Mouse (Mus musculus) adrenal gland (tissue): ENCODE measurements at regions not wholly inside any gene's neighbourhood (a gene's known extent, or its start where the extent isn't known, plus 50 kb on each side); places are given as distances from the start of the nearest gene placed in this dataset.

Experiments used
- intact Hi-C: fragments of 180-260 bp; cut with DNase I; formaldehyde crosslinking; loops from one replicate; pipeline ENCODE4 v1.15.1; 2025

DNA sequence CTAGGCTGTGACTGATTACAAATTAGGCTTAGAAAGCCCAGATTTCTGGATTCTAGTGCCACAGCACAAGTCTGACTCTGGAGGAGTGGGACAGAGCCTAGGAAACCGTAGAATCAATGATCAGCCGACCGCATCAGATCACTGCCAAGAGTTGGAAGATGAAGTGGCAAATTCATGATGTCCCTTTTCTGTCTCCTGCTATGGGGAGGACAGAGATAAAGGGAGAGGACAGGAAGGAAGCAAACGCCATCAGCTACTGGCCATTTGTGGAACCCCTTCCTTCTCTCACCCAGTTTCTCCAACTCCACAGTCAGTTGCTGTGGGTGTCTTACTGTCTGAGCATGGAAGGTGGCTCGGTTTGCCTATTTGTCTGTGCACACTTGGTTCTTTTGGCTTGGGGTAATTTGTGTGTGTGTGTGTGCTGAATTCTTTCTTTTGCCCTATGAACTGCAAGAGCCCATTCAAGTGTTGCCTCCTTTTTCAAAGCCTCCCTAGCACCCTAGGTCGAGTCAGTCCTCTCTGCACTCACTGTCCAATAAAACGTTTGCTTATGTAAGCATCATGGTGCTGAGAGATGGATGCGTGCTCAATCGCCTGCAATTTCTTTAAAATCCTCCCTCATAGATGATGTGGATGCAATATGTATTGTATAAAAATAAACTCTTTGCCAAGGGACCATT is 231.7 kb upstream of the Krr1 start:
- intact Hi-C loops, result no loop called here

GRCm38 (mm10) chr10:111741301-111741945 is 231.0 kb upstream of the Krr1 start:
- intact Hi-C loops, result no loop called here

GRCm38 (mm10) chr10:111743291-111743690 is 229.2 kb upstream of the Krr1 start:
- intact Hi-C loops, result no loop called here

- intact Hi-C loops, result no loop called here
Observed at GRCm38 (mm10) chr10:111745116-111745515, 227.3 kb upstream of the Krr1 start.

GRCm38 (mm10) chr10:111746067-111746878 is 226.2 kb upstream of the Krr1 start:
- intact Hi-C loops, result no loop called here

DNA sequence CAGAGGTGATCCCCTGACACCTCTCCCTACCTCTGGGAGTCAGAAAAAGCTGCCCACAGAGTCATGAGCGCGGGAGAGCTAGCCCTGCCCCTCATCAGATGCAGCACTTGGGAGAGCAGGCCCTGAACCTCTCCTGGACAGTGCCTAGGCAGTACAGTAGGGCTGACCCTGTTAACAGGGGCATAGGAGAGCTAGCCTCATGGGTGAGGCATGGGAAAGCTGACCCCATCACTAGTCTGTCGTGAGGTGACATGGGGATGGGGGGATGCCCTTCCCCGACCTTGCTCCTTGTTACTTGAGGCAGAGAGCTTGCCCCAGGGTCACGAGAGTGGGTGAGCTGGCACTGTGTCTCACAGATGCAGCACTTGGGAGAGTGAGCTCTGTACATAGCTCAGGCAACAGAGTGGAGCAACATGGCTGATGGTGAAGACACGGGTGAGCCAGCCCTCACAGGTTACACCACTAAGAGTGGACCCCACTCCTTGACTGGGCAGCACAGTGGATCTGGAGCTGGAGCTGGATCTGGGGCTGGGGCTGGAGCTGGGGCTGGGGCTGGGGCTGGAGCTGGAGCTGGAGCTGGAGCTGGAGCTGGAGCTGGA is 225.5 kb upstream of the Krr1 start:
- intact Hi-C loops, result no loop called here

- intact Hi-C loops, result no loop called here
Observed at GRCm38 (mm10) chr10:111748482-111748881, 224.0 kb upstream of the Krr1 start.

DNA sequence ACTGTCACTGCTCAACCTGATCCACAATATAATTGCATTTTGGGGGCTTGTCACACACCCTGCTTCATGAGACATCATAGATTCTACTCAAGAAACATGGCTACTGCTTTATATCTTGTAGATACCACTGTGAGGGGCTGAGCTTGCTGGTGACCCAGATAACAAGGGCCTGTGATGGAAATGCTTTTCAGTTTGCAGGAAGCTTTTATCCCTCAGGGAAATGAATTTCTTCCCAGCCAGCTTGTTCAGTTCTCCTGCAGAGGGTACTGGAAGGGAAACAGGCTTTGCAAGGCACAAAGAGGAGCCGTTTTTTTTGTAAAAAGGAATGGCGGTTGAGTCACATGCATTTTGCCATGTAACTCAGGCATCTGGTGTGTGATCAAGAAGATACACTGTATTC is 218.8 kb upstream of the Krr1 start:
- intact Hi-C loops, result no loop called here

DNA sequence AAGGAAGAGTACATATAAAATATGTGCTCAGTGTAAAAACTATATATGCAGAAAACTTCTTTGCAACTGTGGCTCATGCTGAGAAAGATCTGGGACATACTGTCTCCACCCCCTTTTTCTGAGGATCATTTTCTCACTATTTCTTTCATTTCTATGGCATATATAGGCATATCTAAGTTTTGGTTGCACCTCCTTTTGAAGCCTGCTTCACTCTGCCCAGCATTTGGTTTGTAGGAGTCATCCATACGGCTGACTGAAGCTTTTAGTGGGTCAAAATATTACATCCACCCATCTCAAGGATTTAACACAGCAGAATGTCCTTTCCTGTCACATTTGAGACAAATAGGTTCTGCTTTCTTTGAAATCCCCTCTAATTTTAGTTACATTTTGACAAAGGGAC is 216.5 kb upstream of the Krr1 start:
- intact Hi-C loops, result no loop called here

DNA sequence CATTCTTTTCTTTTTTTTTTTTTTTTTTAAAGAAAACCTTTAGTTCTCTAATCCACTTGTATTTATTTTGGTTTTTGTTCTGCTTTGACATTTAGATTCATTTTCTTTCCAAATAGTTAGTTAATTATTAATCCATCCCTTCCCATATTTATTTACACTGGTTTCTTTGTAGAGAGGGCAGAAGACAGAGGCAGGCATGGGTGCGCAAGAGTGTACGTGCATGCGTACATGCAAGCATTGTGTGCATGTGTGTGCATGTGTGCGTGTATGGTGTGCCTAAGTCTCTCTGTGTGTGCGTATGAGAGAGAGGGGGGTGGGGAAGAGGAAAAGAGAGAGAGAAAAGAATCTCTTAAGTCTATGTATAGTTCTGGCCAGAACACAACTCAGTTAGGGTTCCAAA is 215.9 kb upstream of the Krr1 start:
- intact Hi-C loops, result no loop called here

DNA sequence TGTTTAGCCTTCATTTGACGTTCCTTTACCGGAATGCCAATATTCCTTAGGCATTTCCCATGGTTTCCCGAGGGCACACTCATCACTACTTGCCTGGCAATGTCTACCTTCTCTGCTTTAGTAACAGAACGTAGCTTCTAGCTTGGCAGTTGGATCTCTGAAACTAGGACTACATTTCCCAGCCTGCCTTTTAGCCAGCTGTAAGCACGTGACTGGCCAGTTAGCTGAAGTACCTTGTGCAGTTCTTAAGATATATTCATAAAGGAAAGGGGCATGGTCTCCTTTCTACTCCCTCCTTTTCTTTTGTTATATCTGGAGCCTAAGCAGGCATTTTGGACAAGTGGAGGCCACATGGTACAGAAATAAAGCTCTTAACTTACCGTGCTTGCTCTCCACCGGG is 214.8 kb upstream of the Krr1 start:
- intact Hi-C loops, result no loop called here

DNA sequence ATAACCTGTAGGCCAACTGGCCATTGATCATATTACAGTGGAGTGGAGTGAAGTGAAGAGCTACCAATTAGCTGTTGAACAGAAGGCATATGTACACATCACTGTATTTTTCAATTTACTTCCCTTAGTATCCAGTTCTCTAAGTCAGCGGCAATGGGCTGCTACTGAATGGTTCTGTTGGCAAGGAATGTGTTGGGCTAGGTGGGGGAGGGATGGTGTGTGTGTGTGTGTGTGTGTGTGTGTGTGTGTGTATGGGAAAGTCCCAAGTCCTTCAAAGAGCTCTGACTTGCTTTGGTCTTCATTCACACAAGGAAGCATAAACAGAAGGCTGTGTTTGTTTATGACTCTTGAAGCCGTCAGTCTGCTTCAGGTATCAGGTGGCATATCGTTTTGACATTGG is 213.0 kb upstream of the Krr1 start:
- intact Hi-C loops, result no loop called here

- intact Hi-C loops, result no loop called here
Observed at GRCm38 (mm10) chr10:111762751-111763528, 209.5 kb upstream of the Krr1 start.

DNA sequence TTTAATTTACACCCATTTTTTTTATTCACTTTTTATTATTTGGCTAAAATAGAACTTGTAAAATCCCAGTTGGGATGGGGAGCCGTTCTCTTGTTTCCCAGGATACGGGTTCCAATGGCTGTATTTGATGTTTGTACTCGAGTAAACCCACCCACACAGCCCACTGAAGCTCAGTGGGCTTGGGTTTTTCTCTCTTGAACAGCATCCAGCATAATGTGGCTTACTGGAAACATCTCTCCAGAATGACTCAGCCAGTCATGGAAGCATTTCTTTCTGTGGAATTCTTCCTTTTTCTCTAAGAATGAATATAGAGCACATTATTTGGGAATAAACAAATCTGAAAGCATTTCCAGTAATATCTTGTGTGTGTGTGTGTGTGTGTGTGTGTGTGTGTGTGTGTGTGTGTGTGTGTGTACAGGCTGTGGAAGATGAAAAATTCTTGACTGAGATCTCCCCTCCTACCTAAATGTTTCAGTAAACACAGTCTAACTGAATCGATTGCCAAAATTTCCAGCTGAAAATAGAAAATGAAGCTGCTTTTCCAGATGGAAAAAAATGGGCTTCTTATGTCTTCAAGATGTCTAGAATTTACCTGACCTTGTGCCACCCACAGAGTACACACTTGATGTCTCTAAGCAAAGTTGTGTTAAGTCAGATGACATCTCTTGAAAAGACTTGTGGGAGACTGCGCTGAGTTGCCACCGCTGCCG is 205.3 kb upstream of the Krr1 start:
- intact Hi-C loops, result no loop called here

- intact Hi-C loops, result no loop called here
Observed at GRCm38 (mm10) chr10:111767813-111768455, 204.5 kb upstream of the Krr1 start.

DNA sequence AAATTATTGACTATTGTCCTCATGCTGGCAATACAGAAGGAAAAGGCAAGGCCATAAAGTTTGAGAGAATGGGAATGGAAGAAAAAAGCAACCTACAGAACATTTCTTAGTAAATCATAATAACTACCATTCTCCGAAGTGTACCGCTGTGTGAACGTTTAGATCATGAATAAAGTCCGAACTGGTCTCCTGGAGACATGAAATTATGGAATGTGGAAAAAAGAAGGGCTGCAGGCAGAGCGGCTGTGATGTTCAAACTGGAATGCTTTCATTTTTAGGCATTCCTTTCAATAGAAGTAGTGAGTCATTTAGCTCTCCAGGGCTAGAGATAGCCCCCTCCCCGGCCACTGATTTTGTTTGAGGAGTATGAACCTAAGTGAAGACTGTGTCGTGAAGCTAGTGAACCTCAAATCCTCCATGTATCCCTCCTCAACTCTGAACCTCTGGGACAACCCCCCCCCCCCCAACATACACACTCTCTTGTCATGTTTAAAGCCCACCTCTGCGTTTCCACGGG is 202.9 kb upstream of the Krr1 start:
- intact Hi-C loops, result no loop called here

DNA sequence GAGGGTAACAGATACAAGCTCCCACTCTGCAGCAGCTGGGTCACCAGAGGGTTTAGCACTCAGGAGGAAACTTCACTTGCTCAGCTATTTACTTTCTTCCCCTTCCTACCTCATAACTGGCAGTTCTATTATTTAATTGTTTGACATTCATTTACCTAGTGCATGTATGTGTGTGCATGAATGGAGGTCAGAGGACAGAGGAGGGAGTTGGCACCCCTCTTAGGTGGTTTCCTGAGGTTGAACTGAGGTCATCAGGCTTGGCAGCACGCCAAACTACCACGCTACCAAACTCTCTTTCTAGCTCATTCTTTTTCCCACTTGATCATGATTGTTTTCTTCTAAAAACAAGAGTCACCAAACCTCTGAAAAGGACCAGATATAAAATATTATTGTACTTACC is 202.4 kb upstream of the Krr1 start:
- intact Hi-C loops, result no loop called here

DNA sequence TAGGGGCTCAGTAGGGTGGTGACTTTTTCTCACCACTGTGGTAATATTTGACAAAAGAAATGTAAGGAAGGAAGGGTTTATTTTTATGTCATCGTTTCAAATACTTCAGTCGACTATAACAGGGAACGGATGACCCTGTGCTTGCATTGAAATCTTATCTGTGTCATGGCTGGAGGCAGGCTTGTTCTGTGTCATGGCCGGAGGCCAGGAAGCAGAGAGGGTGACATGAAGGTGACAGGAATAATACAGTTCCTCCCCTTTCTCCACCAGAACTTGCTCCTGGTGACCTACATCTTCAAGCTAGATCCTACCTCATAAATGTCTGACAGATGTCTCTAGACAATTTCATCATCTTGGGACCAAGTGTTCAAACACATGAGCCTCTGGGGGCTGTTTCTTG is 201.5 kb upstream of the Krr1 start:
- intact Hi-C loops, result no loop called here

- intact Hi-C loops, result no loop called here
Observed at GRCm38 (mm10) chr10:111777559-111777958, 194.9 kb upstream of the Krr1 start.

- intact Hi-C loops, result no loop called here
Observed at GRCm38 (mm10) chr10:111778111-111778510, 194.4 kb upstream of the Krr1 start.
